Mouse (Mus musculus) WW6 (cell line): Measurements from ENCODE around the gene Dis3l2.
A peak's percentile ranks its signal among the peaks of the same experiment; 100 is the strongest.

Experiments used
- DNase-seq: peaks from one replicate; pipeline ENCODE4 v3.0.0-alpha.2; 2013; ENCODE audit warnings: low read depth, low spot score

Gene Dis3l2

DNA sequence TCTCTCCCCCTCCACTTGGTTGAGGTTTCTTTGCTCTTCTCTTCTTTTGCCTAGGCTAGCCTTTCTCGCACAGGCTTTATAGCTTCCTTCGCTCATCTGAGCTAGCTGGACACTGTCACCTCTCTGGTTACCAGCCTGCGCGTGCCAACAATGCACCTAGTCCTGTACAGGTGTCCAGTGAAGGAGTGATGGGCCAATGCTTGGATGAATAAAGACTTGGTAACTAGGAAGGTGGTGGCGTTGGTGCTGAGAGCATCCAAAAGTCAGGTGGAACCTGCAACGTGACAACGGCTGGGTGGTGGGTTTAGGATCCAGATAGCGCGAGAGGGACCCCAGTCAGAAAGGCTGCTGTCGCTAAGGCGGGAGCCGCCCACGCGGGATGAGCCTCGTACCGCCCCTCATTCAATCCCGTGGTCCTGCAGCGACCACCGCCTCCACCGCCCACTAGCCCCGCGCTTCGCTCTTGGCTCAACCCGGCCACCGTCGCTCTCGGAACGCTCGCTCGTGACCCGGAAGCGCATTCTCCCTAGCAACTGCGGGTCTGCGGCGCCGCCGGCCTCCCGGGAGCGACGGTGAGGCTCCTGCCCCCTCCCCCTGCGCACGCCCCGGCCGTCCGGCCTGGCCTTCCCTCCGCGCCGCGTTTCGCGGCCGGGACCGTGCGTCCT lies at the start of gene Dis3l2:
Gene Dis3l2, plus strand, starts transcription at position 509 of the 665 bp plus-strand sequence.
- DNase-seq, result peak; percentile 74

DNA sequence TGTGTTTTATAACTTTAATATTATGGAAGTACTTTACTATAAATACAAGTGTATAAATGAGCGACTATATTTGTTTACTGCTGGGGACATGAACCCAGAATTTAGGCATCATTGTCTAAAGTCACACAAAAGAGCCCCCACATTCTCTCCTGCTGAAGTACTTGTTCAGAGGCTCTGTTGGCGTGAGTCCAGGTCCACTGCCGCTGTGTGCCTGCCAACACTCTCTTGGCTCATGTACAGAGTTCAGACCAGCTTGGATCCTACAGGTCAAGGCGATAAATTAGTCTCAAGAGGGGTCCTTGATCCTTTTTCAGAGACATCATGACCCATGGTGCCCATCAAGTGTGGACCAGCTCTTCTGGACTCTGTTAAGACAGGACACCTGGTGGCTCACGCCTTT lies 46.5 kb upstream of the Dis3l2 start:
- no peak for DNase-seq

GRCm38 (mm10) chr1:86665091-86665490 lies 38.5 kb upstream of the Dis3l2 start:
- no peak for DNase-seq

DNA sequence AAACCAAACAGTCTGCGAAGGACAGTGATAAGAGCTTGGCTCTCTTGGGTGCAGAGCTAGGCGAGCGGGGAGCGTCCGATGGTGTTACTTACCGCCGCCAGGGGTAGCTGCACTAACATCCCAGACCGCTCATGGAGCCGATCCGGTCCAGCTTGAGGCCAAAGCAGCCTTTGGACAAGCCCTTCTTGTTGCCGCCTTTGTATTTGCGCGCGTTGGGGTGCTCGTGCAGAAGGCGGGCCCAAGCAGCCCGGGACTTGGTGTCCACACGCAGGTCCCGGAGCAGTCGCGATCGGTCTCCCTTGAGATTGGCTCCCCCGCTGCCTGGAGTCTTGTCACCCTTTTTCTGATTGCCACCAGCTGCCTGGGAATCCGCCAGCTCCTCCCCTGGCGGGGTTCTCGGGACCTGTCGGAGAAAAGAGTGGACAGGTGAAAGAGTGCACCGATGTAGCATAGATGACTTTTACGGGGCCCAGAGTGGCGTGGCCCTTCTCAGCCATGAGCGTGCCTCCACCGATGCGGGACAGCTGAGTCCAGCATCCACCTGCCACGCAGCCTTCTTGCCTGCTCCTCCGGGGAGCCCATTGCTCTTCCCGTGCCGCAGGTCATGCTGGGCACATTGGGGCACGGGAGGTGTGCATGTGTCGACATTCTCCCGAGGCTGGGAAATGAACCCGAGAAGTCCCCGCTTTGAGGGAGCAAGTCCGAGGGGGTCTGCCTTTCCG lies 33.9 kb upstream of the Dis3l2 start:
- peak; percentile 46 for DNase-seq

DNA sequence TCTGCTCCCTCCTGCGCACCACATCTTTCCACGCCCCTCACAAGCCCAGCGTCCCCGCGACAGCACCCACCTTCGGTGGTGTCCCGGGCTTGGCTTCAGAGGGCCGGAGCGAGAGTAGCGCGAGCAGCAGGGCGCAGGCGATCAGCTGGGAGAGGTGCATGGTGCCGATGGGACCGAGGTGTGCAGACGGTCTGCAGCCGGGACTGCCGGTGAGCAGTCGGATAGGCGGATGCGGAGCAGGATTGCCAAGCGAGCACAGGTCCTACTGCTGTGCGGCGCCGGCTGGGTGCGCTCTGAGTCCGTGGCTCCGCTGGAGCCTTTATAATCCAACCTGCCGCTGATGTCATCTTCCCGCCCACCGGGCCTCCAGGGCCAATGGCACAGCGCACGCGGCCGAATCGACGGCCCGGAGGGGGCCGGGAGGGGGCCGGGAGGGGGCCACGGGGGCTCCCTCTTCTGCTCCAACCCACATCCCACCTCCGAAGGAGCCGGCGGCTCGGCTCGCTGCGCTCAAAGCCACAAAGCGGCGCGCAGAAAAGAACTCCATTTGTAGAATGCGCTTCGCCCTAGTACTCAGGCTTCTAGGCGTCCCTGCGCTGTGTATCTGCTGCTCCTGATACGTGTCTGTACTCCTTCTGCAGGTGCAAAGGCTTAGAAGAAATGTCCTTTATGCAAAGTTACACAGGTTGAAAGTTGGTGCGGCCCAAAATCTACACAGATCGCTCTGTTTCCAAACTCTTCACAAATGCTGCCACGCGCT lies 33.1 kb upstream of the Dis3l2 start, which contains the start of gene Nppc:
Gene Nppc, minus strand, starts transcription at position 293 of the 760 bp plus-strand sequence.
- peak; percentile 58 for DNase-seq

- DNase-seq, result no peak
Observed at GRCm38 (mm10) chr1:86674385-86674784, 29.2 kb upstream of the Dis3l2 start.

DNA sequence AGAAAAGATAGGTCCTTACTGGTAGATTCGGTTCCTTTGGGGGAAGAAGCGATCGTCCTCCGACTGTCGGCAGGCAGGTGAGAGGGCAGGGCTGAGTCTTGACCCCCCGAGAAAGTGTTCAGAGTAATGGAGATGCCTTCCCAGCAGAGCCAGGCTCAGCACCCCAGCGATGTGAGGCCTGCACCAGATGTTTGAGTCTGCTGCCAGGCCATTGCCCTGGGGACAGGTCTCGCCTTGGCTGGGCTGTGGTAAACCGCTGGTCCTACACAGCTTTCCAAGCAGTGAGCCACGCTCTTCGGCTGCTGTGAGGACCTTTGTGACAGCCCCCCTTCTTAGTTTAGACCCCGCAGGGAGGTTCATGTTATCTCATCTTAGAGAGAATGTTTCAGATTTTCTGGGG lies 28.5 kb upstream of the Dis3l2 start:
- no peak for DNase-seq

DNA sequence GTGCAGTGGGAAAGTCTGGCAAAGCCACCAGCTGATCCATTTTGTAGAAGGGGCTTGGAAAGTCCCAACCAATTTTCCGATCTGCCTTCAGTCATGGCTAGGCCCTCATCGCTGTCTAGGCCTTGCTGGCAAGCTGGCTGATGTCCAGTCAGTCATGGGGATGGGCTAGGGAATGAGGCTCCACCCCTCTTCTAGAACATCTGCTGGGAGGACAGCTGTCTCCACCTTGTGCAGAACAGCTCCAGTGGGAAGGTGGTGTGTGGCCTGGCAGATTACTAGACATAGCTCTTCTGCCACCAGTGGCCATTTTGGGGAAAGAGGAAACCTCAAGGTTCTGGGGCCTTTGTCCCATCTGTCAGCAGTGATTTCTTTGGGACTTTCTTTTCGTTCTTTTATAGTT lies 26.0 kb upstream of the Dis3l2 start:
- DNase-seq, result no peak

DNA sequence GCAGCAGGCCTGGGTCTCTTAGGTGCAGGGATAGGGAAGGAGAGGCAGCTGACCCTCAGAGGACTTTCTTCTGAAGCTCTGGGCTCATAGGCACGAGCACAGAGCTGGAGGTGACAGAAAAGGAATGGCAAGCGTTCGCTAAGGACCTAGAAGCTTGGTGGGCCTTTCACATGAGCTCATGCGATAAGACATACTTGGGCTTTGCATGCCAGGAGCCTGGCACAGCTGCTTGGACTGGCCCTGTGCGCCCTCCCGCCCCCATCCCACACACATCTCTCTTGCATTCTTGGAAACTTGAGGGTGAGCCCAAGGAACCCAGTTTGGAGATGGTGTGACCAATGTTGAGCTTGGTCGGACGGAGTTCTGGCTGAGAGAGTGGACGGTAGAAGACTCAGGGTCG lies 24.9 kb upstream of the Dis3l2 start:
- DNase-seq, result no peak

GRCm38 (mm10) chr1:86687236-86687635 lies 16.4 kb upstream of the Dis3l2 start:
- DNase-seq, result no peak

DNA sequence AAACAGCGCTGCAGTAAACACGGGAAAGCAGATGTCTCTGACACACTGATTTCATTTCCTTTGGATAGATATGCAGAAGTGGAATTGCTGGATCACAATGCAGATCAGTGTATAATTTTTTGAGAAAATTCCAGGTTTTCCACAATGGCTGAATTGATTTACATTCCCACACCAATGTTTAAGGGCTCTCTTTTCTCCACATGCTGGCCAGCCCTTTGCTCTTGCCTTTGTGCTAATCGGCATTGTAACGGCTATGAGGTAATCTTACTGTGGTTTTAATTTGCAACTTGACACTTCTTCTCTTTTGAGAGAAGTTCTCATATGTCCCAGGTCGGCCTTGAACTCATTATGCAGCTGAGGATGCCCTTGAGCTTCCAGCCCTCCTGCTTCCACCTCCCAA lies 12.6 kb upstream of the Dis3l2 start:
- DNase-seq, result no peak

DNA sequence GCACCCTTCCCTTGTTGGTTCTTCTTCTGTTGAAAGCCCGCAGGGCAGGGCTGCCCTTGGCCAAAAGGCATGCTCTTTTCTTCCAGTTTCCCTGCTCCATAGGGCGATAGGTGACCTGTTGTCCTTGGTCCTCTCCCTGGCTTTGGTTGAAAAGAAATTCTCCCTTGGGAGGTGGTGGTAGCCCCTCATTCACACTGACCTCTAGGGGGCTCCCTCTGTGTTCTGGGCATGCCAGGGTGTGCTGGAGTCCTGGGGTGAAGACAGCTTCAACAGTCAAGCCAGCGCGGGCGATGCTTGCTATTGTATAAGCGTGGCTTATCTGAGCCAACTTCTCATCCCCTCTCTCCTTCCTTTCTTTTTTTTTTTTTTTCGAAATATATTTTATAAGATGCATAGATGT lies 6.7 kb upstream of the Dis3l2 start:
- no peak for DNase-seq

DNA sequence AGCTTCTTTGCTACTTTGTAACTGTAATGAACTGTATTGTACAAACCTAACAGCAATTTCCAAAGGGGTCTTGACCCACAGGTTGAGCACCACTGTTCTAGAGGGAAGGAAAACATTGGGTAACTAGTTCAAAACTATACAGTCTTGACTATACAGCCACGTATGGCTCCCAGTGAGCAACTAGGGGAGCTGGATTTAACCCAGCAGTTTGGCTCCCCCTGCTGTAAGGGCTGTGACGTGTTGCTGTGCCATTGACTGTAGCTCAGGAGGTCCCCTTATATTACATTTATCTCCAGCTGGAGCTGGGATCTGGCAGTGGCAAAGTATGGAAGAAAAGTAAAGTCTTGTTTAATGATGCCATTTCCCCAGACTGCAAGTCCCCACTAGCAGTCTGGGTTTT lies 4.9 kb upstream of the Dis3l2 start:
- DNase-seq, result no peak

GRCm38 (mm10) chr1:86699346-86700136 lies 4.1 kb upstream of the Dis3l2 start:
- peak; percentile 46 for DNase-seq

DNA sequence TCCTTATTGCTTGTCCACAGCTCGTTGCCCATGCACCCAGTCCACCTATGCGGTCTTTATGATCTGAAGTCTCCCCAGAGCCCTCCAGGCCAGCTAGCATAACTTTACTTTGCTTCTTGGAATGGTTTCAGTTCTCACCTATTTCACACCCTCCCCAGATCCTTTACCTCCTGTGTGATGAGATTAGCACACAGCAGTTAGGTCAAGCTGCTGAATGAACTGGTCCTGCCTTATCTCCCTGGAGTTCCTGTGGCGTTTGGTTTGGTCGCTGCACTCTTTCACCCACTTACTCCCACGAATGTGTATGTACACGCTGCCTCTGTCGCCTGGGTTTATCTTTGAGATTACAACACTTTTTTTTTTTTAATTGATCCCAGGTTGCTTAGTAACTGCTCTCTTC lies 3.2 kb upstream of the Dis3l2 start:
- no peak for DNase-seq

DNA sequence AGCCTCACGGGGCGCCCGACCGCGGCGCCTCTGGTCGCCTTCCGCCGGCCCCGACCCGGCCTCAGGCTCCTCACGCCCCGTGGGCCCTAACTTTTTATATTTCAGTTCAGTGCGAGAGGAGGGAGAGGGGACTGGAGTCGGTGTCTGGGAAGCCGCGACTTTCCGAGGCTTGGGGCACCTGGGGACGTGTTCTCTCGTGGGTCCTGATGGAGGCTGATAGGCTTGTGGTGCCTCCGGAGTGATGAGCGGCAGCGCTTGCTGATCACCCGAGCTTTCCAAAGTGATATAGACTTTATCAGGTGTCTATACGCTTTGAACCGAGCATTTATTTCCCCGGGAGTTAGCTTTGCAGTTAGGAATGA lies 338 bp downstream of the Dis3l2 start:
- DNase-seq, result no peak

GRCm38 (mm10) chr1:86705461-86705860 lies 1.9 kb downstream of the Dis3l2 start:
- no peak for DNase-seq

- DNase-seq, result no peak
Observed at GRCm38 (mm10) chr1:86709546-86709945, 5.9 kb downstream of the Dis3l2 start.

DNA sequence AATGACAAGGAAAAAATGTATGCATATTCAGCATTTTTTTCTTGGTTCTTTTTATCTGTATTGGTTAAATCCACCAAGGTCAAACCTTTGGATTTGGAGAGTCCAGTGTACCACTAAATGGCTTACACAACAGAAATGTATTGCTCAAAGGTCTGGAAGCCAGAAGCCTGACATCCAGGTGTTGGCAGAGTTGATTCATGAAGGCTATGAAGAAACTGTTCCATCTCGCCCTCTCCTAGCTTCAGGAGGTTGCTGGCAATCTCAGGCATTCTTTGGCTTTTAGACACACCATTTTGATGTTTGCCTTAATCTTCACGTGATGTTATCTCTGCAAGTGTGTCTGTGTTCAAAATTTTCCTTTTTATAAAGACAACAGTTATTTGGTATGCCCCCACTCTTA lies 8.4 kb downstream of the Dis3l2 start:
- DNase-seq, result no peak

GRCm38 (mm10) chr1:86713054-86713453 lies 9.4 kb downstream of the Dis3l2 start:
- no peak for DNase-seq

GRCm38 (mm10) chr1:86718190-86718589 lies 14.6 kb downstream of the Dis3l2 start:
- no peak for DNase-seq

DNA sequence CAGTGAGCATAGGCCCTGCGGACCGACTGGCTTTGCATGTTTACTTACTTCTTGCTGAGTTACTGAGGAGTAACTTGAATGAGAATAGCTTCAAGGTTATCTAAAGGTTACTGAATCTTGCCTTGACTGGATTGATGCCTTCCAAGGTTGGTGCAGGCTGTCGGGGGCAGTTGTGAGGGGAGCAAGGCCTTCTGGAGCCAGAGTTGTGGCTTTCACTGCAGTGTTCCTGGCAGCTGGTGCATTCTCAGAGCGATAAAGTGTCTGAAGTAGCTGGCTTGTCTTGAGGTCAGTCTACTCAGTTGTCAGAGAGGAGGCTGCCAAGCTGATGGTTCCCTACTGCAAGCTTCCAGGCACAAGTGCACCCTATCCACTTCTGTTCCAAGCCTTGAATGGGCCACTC lies 15.8 kb downstream of the Dis3l2 start:
- DNase-seq, result no peak
